Mouse (Mus musculus) fibroblast of lung, adult 2 months (primary cell): Measurements from ENCODE around the gene Smyd3.
A peak's percentile ranks its signal among the peaks of the same experiment; 100 is the strongest.

Experiments used
- DNase-seq: peaks from one replicate; pipeline ENCODE4 v3.0.0-alpha.2; 2011; ENCODE audit warnings: low read depth

Gene Smyd3

DNA sequence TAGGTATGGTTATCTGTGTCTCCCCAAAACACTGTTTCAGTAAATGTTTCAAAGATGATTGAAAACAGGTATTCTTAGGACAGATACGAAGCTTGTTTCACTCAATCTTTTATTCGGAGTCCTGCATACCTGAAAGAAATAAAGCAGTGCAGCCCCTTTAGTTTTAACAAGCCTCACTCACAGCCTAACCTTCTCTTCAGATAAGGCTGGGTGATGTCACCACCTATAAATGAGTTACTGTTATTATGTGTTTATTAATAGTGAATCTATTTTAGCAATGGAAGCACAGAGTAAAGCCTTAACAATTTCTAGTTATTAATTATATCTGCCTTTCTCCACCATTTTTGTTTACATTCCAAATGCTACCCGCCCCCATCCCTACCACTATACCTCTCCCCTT, 228.1 kb downstream of the Smyd3 start:
- no peak for DNase-seq

GRCm38 (mm10) chr1:179286748-179287147, 231.1 kb downstream of the Smyd3 start:
- no peak for DNase-seq

- no peak for DNase-seq
Measured at GRCm38 (mm10) chr1:179282821-179283220, 235.0 kb downstream of the Smyd3 start.

DNA sequence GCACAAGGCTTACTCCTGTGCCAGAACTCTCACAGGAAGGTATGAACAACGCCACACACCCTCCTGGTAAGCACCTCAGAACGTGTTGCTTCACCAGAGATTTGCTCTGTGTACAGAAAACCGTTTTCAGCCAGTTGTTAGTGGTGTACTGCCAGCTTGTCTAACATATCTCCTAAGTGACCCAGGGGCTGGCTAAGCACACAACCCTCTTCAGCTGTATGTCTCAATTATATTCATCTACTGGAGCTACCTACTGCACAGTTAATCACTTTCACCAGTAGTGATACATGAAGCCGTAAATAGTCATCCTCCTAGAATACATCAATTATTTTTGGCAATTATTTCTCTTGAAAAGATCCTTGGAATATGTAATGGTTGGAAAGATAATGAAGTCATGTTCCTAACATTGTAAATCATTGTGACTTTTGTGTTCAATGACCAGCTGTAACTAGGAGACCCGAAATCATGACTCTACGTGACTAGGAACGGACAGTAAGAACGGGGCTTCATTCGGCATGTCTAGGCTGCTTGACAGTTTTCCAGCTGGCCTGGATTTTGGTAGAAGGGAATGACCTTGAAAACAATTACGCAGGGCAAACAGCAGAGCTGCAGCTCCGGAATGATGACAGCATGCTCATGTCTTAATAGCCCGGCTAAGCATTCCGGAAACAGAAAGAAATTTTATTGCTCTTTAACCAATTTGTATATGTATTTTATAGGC, 236.3 kb downstream of the Smyd3 start:
- no peak for DNase-seq

DNA sequence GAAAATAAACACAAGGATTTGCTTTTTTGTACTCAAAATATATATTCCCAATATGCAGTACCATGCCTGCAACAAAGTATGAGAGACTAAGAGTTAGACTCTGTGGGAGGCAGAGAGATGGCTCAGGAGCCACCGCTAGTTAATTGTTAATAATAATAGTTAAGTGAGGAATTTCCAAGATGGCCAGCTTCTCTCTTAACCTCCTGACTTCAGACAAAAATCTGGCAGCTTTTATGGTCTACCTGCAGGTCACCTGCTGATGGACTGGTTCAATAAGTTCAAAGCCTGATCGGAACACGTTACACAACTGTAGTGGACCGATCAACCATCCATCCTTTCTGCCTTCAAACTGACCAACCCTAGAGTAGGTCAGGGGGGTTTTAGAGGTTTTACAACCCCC, 238.7 kb downstream of the Smyd3 start:
- no peak for DNase-seq

GRCm38 (mm10) chr1:179277346-179277745, 240.5 kb downstream of the Smyd3 start:
- DNase-seq: no peak

GRCm38 (mm10) chr1:179276866-179277265, 241.0 kb downstream of the Smyd3 start:
- DNase-seq: no peak

DNA sequence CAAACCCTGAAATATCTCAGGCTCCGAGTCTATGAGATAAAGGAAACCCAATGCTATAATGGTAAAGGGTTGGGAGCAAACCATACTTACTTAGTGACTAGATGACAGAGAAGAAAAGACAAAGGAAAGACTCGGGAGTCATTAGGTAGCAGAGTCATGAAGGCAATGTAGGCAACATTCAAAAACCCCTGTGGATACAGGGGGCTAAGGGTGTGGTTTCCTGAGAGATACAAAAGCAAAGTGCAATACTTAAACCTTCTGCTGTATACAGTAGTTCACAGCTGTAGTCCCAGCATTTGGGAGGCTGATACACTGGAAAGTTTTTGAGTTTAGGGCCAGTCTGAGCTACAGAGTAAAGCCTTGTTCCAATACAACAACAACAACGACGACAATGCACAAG, 244.9 kb downstream of the Smyd3 start:
- DNase-seq: no peak

DNA sequence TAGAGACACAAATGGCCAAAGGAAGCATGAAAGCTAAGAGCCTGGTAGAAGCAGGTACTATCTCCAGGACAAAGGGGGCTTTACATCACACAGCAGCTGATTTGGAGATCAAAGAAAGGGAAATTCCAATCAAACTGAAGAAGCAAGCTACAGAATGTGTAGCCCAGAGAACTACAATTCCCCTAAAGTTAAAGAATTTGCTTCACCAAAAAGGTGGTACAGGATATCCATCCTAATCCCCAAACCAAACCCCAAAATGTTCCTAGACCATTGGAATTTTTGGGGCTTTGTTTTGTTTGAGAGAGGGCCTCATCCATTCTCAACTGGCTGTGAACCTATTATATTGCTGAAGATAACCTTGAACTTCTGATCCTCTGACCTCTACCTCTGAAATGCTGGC, 245.5 kb downstream of the Smyd3 start:
- DNase-seq: no peak

- DNase-seq: no peak
Measured at GRCm38 (mm10) chr1:179266936-179267335, 250.9 kb downstream of the Smyd3 start.

DNA sequence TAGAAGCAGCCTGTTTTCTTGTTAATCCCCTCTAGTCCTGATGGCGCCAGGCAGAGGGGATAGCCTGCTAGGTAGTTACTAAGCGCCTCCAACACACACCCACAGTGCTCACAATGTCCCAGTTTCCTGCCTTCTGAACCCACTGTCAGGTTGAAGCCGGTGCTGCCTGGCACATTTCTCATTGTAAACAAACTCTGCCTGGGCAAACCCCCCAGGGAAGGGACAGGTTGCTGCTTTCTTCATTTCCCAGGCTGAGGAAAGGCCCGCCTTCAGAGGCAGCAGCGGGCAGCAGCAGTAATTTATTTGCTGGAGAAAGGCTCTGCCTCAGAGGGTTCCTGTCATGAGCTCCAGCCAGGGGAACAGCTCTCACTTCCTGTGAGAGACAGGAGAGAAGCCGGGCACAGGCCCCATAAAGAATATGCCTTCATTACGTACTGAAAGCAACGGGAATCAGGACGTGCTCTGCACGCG, 256.3 kb downstream of the Smyd3 start:
- no peak for DNase-seq

- no peak for DNase-seq
Measured at GRCm38 (mm10) chr1:179255826-179256512, 261.9 kb downstream of the Smyd3 start.

DNA sequence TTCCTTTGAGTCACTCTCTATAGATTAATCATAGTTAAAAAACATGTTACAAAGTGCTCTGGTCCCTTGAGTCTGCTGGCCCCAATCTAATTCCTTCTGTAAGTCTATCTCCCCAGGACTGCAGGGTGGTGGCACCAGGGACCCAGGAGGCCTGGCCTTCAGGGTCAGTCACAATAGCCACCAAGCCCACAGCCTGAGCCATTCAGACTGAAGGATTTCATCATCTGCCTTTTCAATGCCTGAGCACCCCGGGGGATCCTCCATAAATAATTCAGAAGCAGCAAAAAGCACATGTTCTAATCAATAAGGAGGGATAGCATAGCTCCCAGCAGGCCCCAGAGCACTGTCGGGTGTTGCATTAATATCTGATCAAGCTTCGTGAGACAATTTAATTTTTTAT, 263.3 kb downstream of the Smyd3 start:
- no peak for DNase-seq

DNA sequence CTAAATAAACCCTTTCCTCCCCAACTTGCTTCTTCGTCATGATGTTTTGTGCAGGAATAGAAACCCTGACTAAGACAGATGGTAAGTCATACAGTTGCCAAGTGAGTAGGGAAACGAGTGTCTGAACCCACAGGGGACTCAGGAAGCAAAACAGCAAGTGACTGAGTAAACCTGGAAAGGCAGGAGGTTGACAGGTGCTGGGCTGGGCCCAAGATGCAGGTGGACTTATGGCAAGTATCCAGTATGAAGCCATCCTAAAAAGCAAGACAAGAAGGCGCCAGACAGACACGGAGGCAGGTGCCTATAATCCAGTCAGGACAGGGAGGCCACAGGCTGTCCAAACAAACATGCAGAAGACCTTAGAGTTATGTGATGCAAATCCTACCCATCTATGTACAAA, 265.2 kb downstream of the Smyd3 start:
- DNase-seq: no peak

- no peak for DNase-seq
Measured at GRCm38 (mm10) chr1:179250388-179250787, 267.5 kb downstream of the Smyd3 start.

DNA sequence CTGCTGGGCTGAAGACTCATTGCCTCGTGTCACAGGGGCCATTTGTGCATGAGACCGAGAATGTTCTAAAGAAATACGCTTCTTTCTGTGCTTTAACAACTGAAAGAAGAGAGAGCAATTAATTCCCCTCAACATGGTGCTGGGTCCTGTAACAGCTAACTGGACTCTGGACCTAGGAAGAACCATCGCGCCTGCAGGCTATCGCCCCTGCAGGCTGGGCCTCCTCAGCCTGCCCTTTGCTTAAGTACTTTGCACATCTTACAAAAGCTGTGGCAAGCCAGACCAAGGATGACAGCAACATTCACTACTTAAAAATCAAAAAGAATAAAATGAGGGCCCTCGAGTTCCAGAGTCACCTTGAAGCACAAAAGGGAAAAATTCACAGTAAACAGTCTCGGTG, 274.3 kb downstream of the Smyd3 start:
- no peak for DNase-seq

- no peak for DNase-seq
Measured at GRCm38 (mm10) chr1:179240663-179241279, 277.1 kb downstream of the Smyd3 start.

DNA sequence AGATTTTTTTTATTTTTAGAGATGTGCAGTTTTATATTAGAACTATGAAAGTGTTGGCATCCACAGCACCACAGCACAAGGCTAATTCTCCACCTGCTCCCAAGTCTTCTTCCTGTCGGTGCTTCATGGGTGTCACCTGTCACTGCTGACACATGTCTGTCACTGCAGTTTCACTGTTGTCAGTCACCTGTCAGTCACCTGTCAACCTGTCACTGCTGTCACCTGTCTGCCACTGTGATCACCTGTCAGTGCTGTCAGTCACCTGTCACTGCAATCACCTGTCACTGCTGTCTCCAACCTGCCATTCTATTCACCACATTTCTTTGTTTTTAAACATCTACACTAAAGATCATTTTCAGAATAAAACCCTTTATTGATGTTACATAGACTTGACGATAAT, 279.2 kb downstream of the Smyd3 start:
- no peak for DNase-seq

DNA sequence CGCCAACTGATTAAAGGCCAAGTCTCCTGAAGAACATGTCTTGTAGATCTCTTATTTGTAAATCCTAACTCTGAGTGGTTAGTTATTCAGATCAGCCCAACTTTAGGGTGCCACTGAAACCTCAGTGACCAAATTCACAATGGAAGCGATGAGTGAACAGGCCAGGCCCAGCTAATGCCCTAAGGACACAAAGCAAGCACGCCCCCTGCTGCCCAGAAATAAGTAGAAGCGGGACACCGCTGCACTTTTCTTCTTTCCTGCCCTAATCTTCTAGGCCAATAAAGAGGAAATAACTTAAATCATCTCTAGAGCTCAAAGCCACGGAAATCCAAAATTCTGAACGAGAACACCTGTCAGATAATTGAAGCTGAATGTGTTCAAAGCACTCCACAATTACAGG, 279.9 kb downstream of the Smyd3 start:
- no peak for DNase-seq

DNA sequence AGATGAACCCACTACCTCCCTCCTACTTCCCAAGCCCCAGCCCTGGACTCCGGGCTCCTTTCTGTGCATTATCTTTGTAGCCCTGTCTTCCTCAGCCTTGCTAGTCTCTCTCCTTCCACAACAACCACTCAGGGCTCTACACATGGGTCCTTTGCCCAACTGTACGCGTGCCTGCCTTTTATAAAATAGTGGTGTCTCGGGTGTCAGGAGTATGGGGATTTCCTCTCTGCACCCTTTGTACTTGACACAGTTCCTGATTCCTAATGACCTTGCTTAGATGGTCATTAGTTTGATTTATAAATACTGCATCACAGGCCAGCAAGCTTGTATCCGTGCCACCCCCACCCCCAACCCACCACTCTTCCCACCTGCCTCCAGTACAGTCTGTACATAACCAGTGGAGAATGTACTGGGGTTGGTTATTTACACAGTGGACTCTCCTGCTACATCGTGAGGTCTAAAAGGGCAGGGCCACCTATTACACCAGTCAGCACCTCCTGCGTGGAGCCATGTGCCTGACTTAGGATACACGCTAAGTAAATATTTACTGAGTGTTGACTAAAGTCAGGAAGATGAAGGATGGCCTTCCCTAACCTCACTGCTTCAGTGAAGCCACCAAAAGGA, 281.5 kb downstream of the Smyd3 start:
- no peak for DNase-seq

DNA sequence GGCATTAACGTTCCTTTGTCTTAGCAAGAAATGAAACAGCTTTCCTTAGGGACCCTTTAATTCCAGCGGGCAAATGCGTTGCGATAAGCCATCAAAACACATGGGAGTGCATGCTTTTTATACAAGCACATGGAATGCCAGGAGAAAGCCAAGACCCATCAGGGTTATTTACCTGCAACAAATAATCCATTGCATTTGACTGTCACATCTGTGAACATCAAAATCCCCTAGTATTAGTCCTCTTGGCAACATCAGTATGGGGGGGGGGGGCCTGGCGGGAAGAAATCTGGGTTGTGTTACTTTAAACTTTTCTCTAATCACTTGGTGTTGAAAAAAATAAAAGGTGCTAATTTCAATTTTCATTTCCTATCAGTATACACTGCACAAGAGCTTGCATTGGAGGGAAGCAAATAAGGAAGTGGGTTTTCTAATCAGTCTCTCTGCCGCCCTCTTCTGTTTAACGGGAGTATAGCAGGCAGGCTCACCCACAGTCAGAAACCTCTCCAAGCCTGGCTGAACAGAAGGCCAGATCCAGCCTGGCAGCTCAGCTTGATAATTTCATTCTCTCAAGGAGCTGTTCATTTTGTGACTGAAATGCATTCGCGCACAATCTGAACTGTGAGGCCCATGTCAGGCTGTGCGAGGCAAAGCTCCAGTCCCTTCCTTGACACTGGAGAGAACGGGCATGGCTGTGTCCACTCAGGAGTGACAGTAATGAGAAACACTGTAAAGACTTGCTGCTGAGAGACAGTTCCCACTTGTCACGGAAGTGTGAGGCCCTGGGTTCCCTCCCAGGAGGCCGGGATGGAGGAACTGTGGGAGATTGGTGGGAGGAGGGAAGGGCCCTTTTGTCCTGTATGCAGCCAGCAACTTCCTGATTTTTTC, 285.8 kb downstream of the Smyd3 start:
- DNase-seq: peak; percentile 54

DNA sequence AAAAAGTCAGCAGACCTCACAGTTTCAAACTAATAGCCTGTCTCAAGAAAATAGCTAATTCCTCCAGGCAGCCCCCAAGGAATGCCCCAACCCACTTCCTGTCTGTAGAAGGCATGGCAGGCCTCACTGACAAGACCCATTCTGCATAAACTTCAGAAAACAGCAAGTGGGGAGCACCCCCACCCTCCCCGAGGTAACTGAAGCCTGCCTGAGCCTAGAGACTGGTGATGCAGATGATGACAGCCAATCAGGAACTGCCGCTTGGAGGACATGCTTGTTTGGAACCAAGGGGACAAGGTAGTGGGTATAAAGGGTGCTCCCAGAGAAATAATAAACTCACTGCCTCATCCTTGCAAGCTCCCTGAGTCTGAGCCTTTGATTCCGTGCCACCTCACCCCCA, 288.3 kb downstream of the Smyd3 start:
- DNase-seq: no peak
